8 mouse cellular contexts compared by ENCODE assay signal in the genomic region with DNA sequence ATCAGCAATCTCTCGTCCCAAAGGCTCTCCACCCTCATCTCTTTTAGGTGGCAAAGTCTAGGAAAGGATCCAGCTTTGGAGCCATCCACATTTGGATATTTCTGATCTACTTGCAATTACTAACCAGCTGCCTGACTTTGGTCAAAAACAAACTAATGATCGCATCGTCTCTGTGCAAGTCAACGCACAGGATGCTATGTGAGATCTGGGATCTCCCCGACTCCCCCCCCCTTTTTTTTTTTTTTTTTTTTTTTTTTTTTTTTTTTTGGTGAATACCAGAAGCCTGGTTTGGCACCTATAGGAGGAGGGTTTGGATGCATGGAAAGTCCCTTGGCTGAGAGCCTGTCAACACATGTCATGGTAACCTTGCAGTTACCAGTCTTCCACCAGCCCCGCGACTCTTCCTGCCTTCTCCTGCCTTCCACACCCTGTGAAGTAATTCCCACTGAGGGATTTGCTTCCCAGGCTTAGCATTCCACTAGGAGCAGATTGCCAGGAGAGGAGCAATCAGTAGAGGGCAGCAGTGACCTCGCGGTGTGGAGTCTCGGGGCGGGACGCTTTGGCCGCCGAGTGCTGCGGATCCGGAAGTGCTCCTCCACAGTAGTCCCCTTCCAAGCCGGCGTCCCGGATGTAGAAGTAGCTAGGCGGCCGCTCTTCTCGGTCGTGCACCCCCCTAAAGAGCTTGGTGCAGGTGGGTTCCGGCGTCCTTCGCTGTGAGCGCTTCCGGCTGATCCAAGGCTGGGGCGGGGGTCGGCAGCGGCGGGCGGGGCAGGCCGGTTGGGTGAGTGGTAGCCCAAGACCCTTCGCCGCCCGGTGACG. TPM values are rescaled to one million over a fixed set of nuclear protein-coding genes. Genes with fewer than 3 reads are reported as not detected.
DNase-seq lines count a peak whose midpoint lies in the region; ATAC-seq lines count a peak whose summit lies in the region.

A gene (plus strand): TSS at position 598 of the 819 bp plus-strand sequence.

- H3K27ac ChIP-seq in heart, embryonic 10.5 days = peak within 1 kb of the TSS; percentile 93
- H3K27ac ChIP-seq in kidney, embryonic 15.5 days = peak within 1 kb of the TSS; percentile 88

- H3K36me3 ChIP-seq in heart, embryonic 10.5 days = peaks cover 10% of the 10 kb centered on the region
- H3K36me3 ChIP-seq in kidney, embryonic 15.5 days = peaks cover 9% of the 10 kb centered on the region

- peak within 1 kb of the TSS; percentile 60 for H3K4me2 ChIP-seq in kidney, embryonic 15.5 days

- peak within 1 kb of the TSS; percentile 81 for H3K4me3 ChIP-seq in heart, embryonic 10.5 days
- H3K4me3 ChIP-seq in kidney, embryonic 15.5 days (replicated peaks) = peak within 1 kb of the TSS; percentile 82

- H3K4me1 ChIP-seq in heart, embryonic 10.5 days = peaks cover 17% of the 10 kb centered on the region; the same call in 1 of the 2 replicates
- peaks cover 34% of the 10 kb centered on the region for H3K4me1 ChIP-seq in kidney, embryonic 15.5 days

- H3K9me3 ChIP-seq in heart, embryonic 10.5 days = no peaks in the 10 kb centered on the region
- H3K9me3 ChIP-seq in kidney, embryonic 15.5 days (replicated peaks) = no peaks in the 10 kb centered on the region

- peak; percentile 87 for DNase-seq in B cell, adult 2 months
- peak; percentile 98 for DNase-seq in brain, adult 2 months (ENCODE audit: low read depth, low spot score)
- DNase-seq in heart, embryonic 10.5 days (ENCODE audit: low spot score) = peak; percentile 97
- DNase-seq in liver = peak; percentile 92
- peak; percentile 86 to 93 for DNase-seq in spleen, postnatal 4 days (ENCODE audit: low spot score in 2 of 2)

- H3K9ac ChIP-seq in kidney, embryonic 15.5 days = peak within 1 kb of the TSS; percentile 68

- no peaks in the 10 kb centered on the region for H3K27me3 ChIP-seq in heart, embryonic 10.5 days (ENCODE audit: insufficient read depth, poor library complexity, severe bottlenecking)
- H3K27me3 ChIP-seq in kidney, embryonic 15.5 days = no peaks in the 10 kb centered on the region

- WGBS in heart, embryonic 10.5 days = 4% methylated on average over 38 of the region's 38 CpGs
- 4% methylated on average over 38 of the region's 38 CpGs for WGBS in kidney, embryonic 15.5 days

- peak; percentile 95 for ATAC-seq in erythroblast, adult 5-6 weeks (replicated peaks; ENCODE audit: low FRiP score, poor library complexity, severe bottlenecking)
- ATAC-seq in kidney, embryonic 15.5 days (replicated peaks; ENCODE audit: low FRiP score) = peak; percentile 98
- peak; percentile 94 for ATAC-seq in monocyte, adult 5-6 weeks (replicated peaks; ENCODE audit: insufficient number of reproducible peaks, low FRiP score, low TSS enrichment, poor library complexity, severe bottlenecking)

RNA-seq across cellular contexts. Expression of the gene that starts here (rescaled TPM):
- total RNA-seq in erythroblast, adult 5-6 weeks (2015; ENCODE audit: low replicate concordance) = 11.9 TPM in 2 replicates
- total RNA-seq in erythroblast, adult 5-6 weeks (2017; ENCODE audit: low replicate concordance) = 18.5 and 19.2 TPM in 2 replicates
- polyA plus RNA-seq in heart, embryonic 10.5 days (2016; fragmentation: Nextera tagmentation; extraction: Ambion mirVana) = 24.0 and 29.9 TPM in 2 replicates
- polyA plus RNA-seq in kidney, embryonic 15.5 days (2015; fragmentation: Nextera tagmentation; extraction: Ambion mirVana) = 39.7 and 40.4 TPM in 2 replicates
- 24.8 to 30.8 TPM (median 27.2 TPM) in 3 replicates for total RNA-seq in monocyte, adult 5-6 weeks (2017)

Comparison
In these comparisons a context has a peak if more than half of its experiments do, and no peak if none do; other contexts are left out.
1. Peak in every context shown above with its lines: DNase-seq, ATAC-seq, H3K4me3 ChIP-seq and H3K27ac ChIP-seq.